Mouse (Mus musculus) lung, postnatal 10 days (tissue): Measurements from ENCODE around the gene Scfd2.

Experiments
- DNase-seq: peaks from one replicate; pipeline ENCODE4 v3.0.0; 2021

Scfd2 gene

GRCm38 (mm10) chr5:74267196-74267595 is 264.4 kb downstream of the Scfd2 start:
- DNase-seq = no peak

GRCm38 (mm10) chr5:74266476-74266819 is 265.1 kb downstream of the Scfd2 start:
- DNase-seq = peak; percentile 40

- DNase-seq = no peak
Observed at GRCm38 (mm10) chr5:74265601-74266475, 265.7 kb downstream of the Scfd2 start.

- DNase-seq = no peak
Observed at GRCm38 (mm10) chr5:74265151-74265550, 266.4 kb downstream of the Scfd2 start.

GRCm38 (mm10) chr5:74264541-74264940 is 267.0 kb downstream of the Scfd2 start:
- DNase-seq = no peak

- no peak for DNase-seq
Observed at GRCm38 (mm10) chr5:74261016-74261415, 270.5 kb downstream of the Scfd2 start.

GRCm38 (mm10) chr5:74260378-74260809 is 271.2 kb downstream of the Scfd2 start:
- DNase-seq = peak; percentile 70

GRCm38 (mm10) chr5:74256705-74257104 is 274.9 kb downstream of the Scfd2 start:
- peak; percentile 22 for DNase-seq

GRCm38 (mm10) chr5:74254996-74255395 is 276.6 kb downstream of the Scfd2 start:
- no peak for DNase-seq

- DNase-seq = no peak
Observed at GRCm38 (mm10) chr5:74253724-74254328, 277.7 kb downstream of the Scfd2 start.

GRCm38 (mm10) chr5:74252672-74253286 is 278.8 kb downstream of the Scfd2 start:
- no peak for DNase-seq

- no peak for DNase-seq
Observed at GRCm38 (mm10) chr5:74250947-74251346, 280.6 kb downstream of the Scfd2 start.

GRCm38 (mm10) chr5:74250308-74250707 is 281.3 kb downstream of the Scfd2 start:
- DNase-seq = no peak

- DNase-seq = no peak
Observed at GRCm38 (mm10) chr5:74249794-74250193, 281.8 kb downstream of the Scfd2 start.

- DNase-seq = no peak
Observed at GRCm38 (mm10) chr5:74246971-74247370, 284.6 kb downstream of the Scfd2 start.

GRCm38 (mm10) chr5:74246453-74246852 is 285.1 kb downstream of the Scfd2 start:
- no peak for DNase-seq

GRCm38 (mm10) chr5:74245641-74246145 is 285.9 kb downstream of the Scfd2 start:
- DNase-seq = no peak

- DNase-seq = no peak
Observed at GRCm38 (mm10) chr5:74244406-74245019, 287.0 kb downstream of the Scfd2 start.

GRCm38 (mm10) chr5:74242654-74243053 is 288.9 kb downstream of the Scfd2 start:
- DNase-seq = no peak

- DNase-seq = peak; percentile 30
Observed at GRCm38 (mm10) chr5:74240926-74241680, 290.5 kb downstream of the Scfd2 start.

- no peak for DNase-seq
Observed at GRCm38 (mm10) chr5:74240298-74240697, 291.3 kb downstream of the Scfd2 start.

GRCm38 (mm10) chr5:74239369-74239768 is 292.2 kb downstream of the Scfd2 start:
- no peak for DNase-seq
